Mouse (Mus musculus) ES-E14 (cell line): ENCODE results near the gene Rad50.

Experiments
- MAFK ChIP-seq: IDR thresholded peaks from 2 replicates; pipeline ENCODE4 v1.6.1; 2014; ENCODE audit warnings: mild to moderate bottlenecking, low read depth, low read length, inconsistent platforms; ENCODE audit not compliant: insufficient read depth
- ZNF384 ChIP-seq: IDR thresholded peaks from 2 replicates; pipeline ENCODE4 v1.6.1; 2012; ENCODE audit warnings: low read depth, low read length, inconsistent platforms

DNA sequence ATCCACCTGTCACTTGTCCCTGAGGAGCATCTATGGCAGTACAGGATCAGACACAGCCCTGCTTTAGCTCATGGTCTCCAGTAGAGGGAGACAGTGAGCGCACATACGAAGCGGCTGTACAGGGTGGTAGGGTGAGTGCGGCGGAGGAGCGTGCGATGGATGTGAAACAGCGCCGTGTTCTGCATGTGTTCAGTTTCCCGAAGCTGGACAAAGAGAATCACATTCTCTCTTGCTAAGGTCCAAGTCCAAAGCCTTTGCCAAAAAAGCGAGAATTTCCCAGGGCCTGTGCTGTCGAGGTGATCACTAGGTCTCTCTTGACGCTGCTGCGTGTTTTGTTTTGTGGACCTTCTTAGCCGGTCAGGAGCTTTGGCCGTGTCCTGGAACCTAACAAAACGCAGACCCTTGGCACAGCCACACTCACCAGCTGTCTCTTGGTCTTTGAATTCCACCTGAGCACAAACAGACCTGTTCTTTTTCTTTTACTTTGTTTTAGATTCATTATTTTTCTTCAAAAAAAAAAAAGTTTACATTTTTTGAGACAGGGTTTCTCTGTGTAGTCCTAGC, 28.6 kb upstream of the Rad50 start:
- TF ChIP-seq MAFK (no peak), ZNF384 (no peak)
